Mouse (Mus musculus) neural tube, embryonic 11.5 days (tissue): ENCODE measurements around the gene Spc24. TPM values are rescaled to one million over a fixed set of nuclear protein-coding genes. Genes with fewer than 3 reads are reported as not detected.

Experiments
- ATAC-seq: fragments of 200-750 bp; cut with Nextera tagmentation; 2 replicates; pipeline ENCODE4 v1.8.0; 2017; ENCODE audit warnings: moderate number of reproducible peaks, mild to moderate bottlenecking, moderate TSS enrichment, moderate library complexity; ENCODE audit not compliant: insufficient read depth, low FRiP score, low TSS enrichment
- DNase-seq: peaks from one replicate; pipeline ENCODE4 v3.0.0-alpha.2; 2015; ENCODE audit warnings: low spot score
- H3K27ac ChIP-seq: fragments of 300-500 bp; sonication (generic); 2 replicates; pipeline ENCODE4 v1.5.1; 2014; ENCODE audit warnings: low read depth, mild to moderate bottlenecking, low read length
- H3K27me3 ChIP-seq: fragments of 300-500 bp; sonication (generic); 2 replicates; pipeline ENCODE4 v1.6.1; 2014; ENCODE audit warnings: mild to moderate bottlenecking, low read length, mixed read lengths; ENCODE audit not compliant: control insufficient read depth, insufficient read depth
- H3K36me3 ChIP-seq: fragments of 300-500 bp; sonication (generic); 2 replicates; pipeline ENCODE4 v1.6.1; 2014; ENCODE audit warnings: mild to moderate bottlenecking, low read length, moderate library complexity, mixed read lengths; ENCODE audit not compliant: control insufficient read depth, insufficient read depth
- H3K4me1 ChIP-seq: fragments of 300-500 bp; sonication (generic); 2 replicates; pipeline ENCODE4 v1.6.1; 2014; ENCODE audit warnings: low read length, mixed read lengths; ENCODE audit not compliant: control insufficient read depth, insufficient read depth
- H3K4me2 ChIP-seq: fragments of 300-500 bp; sonication (generic); 2 replicates; pipeline ENCODE4 v1.6.1; 2014; ENCODE audit warnings: low read depth, mild to moderate bottlenecking, moderate library complexity
- H3K4me3 ChIP-seq: fragments of 300-500 bp; sonication (generic); 2 replicates; pipeline ENCODE4 v1.5.1; 2014; ENCODE audit warnings: low read depth, low read length
- H3K9ac ChIP-seq: fragments of 300-500 bp; sonication (generic); 2 replicates; pipeline ENCODE4 v1.6.1; 2014; ENCODE audit warnings: mild to moderate bottlenecking, low read length
- H3K9me3 ChIP-seq: fragments of 300-500 bp; sonication (generic); 2 replicates; pipeline ENCODE4 v1.6.1; 2016; ENCODE audit warnings: low read length; ENCODE audit not compliant: control insufficient read depth
- WGBS: fragments of 180-500 bp; shearing (Covaris S2); extraction: QIAGEN DNeasy Blood & Tissue Kit; methylation state at CpG from one replicate; pipeline ENCODE4 v1.1.7; 2014; 5-methylcytosine and 5-hydroxymethylcytosine counted together
- polyA plus RNA-seq: library from polyadenylated mRNA; unstranded; fragments of >200 nt; fragmentation: Nextera tagmentation; extraction: Ambion mirVana; gene quantifications from 2 replicates; pipeline ENCODE4 v1.2.1, GENCODE M21; 2014

The Spc24 gene
- polyA plus RNA-seq, 1 experiment from 2014 or later: 117 TPM

GRCm38 (mm10) chr9:21748491-21748890, 11.6 kb downstream of the Spc24 start:
- Histone ChIP-seq H3K4me3 (no peak overlapping the region), H3K4me1 (no peaks in the 10 kb centered on the region), H3K36me3 (peaks cover 30% of the 10 kb centered on the region), H3K4me2 (no peak overlapping the region), H3K27ac (no peak overlapping the region), H3K9me3 (no peaks in the 10 kb centered on the region), H3K9ac (no peak overlapping the region), H3K27me3 (no peaks in the 10 kb centered on the region)
- ATAC-seq (no peak), DNase-seq (no peak)
- WGBS: 93% methylated on average over 10 of the region's 10 CpGs

- H3K4me3 ChIP-seq: no peak overlapping the region
- H3K27ac ChIP-seq: no peak overlapping the region
- H3K27me3 ChIP-seq: no peaks in the 10 kb centered on the region
- ATAC-seq (no peak), DNase-seq (no peak)
- peaks cover 30% of the 10 kb centered on the region for H3K36me3 ChIP-seq
- no peak overlapping the region for H3K9ac ChIP-seq
- no peaks in the 10 kb centered on the region for H3K9me3 ChIP-seq
- WGBS: 70% methylated on average over 7 of the region's 7 CpGs
- H3K4me2 ChIP-seq: no peak overlapping the region
- no peaks in the 10 kb centered on the region for H3K4me1 ChIP-seq
These were observed 12.1 kb downstream of the Spc24 start for GRCm38 (mm10) chr9:21748033-21748432.

DNA sequence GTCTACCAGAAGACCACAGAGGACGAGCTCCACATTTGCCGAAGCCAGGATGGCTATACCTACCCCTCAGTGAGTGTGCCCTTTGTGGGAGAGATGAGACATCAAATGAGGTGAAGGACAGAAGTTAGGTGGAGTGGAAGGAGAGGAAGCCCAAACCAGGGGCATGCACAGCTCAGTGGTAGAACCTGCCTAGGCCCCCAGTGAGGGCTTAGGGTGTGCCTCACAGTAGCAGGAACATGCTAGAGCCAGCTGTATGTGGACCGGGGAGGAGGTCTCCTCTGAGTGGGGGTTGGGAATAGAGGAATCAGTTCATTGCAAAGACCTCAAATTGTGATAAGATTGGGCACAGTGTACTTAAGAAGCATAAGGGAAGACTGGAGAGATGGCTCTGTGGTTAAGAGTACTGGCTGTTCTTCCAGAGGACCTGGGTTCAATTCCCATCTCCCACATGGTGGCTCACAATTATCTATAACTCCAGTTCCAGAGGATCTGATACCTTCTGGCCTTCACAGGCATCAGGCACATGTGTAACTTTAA, 12.8 kb downstream of the Spc24 start:
- 83% methylated on average over 3 of the region's 3 CpGs for WGBS
- Histone ChIP-seq H3K4me2 (no peak overlapping the region), H3K36me3 (peaks cover 33% of the 10 kb centered on the region), H3K27ac (no peak overlapping the region), H3K27me3 (no peaks in the 10 kb centered on the region), H3K9ac (no peak overlapping the region), H3K4me1 (no peaks in the 10 kb centered on the region), H3K9me3 (no peaks in the 10 kb centered on the region), H3K4me3 (no peak overlapping the region)
- ATAC-seq: no peak
- DNase-seq: no peak

DNA sequence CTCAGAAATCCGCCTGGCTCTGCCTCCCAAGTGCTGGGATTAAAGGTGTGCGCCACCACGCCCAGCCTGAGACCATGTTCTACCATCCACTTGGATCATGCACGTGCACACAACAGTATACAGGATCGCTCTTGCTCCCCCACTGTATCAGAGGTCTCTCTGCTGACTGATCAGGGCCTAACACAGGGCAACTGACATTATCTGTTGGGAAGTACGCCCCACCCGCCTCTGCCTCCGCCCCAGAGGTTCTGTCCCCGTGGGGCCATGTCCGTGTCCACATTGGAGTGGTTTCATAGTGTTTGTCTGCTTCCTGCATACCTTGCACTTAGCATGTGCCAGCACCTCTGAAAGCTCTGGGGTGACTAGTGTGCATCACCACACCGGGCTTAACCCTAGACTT, 18.6 kb downstream of the Spc24 start:
- Histone ChIP-seq H3K4me2 (no peak overlapping the region), H3K27ac (no peak overlapping the region), H3K4me3 (no peak overlapping the region), H3K36me3 (peaks cover 50% of the 10 kb centered on the region), H3K9me3 (no peaks in the 10 kb centered on the region), H3K4me1 (no peaks in the 10 kb centered on the region), H3K27me3 (no peaks in the 10 kb centered on the region), H3K9ac (no peak overlapping the region)
- DNase-seq: no peak
- ATAC-seq: no peak
- WGBS: 98% methylated on average over 11 of the region's 11 CpGs

GRCm38 (mm10) chr9:21740427-21740826, 19.7 kb downstream of the Spc24 start:
- ATAC-seq: no peak
- WGBS: 98% methylated on average over 14 of the region's 14 CpGs
- H3K4me3 ChIP-seq: no peak overlapping the region

GRCm38 (mm10) chr9:21738776-21739175, 21.3 kb downstream of the Spc24 start:
- 93% methylated on average over 7 of the region's 7 CpGs for WGBS
- no peak overlapping the region for H3K4me2 ChIP-seq
- ATAC-seq: no peak
- no peaks in the 10 kb centered on the region for H3K9me3 ChIP-seq
- no peaks in the 10 kb centered on the region for H3K27me3 ChIP-seq
- DNase-seq: no peak
- H3K4me1 ChIP-seq: no peaks in the 10 kb centered on the region
- H3K4me3 ChIP-seq: no peak overlapping the region
- peaks cover 53% of the 10 kb centered on the region for H3K36me3 ChIP-seq
- no peak overlapping the region for H3K9ac ChIP-seq
- H3K27ac ChIP-seq: no peak overlapping the region

More at GRCm38 (mm10) chr9:21740427-21740826, 19.7 kb downstream of the Spc24 start:
- H3K9me3 ChIP-seq: no peaks in the 10 kb centered on the region
- no peak for DNase-seq
- no peak overlapping the region for H3K4me2 ChIP-seq
- peaks cover 46% of the 10 kb centered on the region for H3K36me3 ChIP-seq
- H3K9ac ChIP-seq: no peak overlapping the region
- no peaks in the 10 kb centered on the region for H3K27me3 ChIP-seq
- H3K4me1 ChIP-seq: no peaks in the 10 kb centered on the region
- no peak overlapping the region for H3K27ac ChIP-seq

DNA sequence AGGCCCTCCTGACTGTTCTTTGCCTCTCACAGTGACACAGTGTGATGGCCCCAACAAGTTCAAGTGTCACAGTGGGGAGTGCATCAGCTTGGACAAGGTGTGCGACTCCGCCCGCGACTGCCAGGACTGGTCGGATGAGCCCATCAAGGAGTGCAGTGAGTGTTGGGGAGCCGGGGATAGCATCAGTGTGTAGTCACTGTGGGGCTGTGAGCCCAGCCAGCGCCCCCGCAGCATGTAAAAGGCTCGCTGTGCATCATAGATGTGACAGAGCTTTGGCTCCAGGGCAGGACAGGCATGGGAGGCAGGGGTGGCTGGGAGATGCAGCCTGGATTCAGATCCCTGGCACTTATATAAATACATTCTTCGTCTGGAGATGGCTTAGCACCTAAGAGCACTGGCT, 22.9 kb downstream of the Spc24 start:
- peaks cover 60% of the 10 kb centered on the region for H3K36me3 ChIP-seq
- H3K4me1 ChIP-seq: no peaks in the 10 kb centered on the region
- no peak for ATAC-seq
- H3K9ac ChIP-seq: no peak overlapping the region
- no peak overlapping the region for H3K27ac ChIP-seq
- WGBS: 93% methylated on average over 10 of the region's 10 CpGs
- no peaks in the 10 kb centered on the region for H3K9me3 ChIP-seq
- no peaks in the 10 kb centered on the region for H3K27me3 ChIP-seq
- no peak overlapping the region for H3K4me3 ChIP-seq
- no peak for DNase-seq
- H3K4me2 ChIP-seq: no peak overlapping the region

- peaks cover 59% of the 10 kb centered on the region for H3K36me3 ChIP-seq
- no peak overlapping the region for H3K4me3 ChIP-seq
- ATAC-seq (no peak), DNase-seq (no peak)
- no peaks in the 10 kb centered on the region for H3K4me1 ChIP-seq
- H3K9me3 ChIP-seq: no peaks in the 10 kb centered on the region
- no peak overlapping the region for H3K4me2 ChIP-seq
- no peak overlapping the region for H3K27ac ChIP-seq
- H3K27me3 ChIP-seq: no peaks in the 10 kb centered on the region
- no peak overlapping the region for H3K9ac ChIP-seq
- 85% methylated on average over 3 of the region's 3 CpGs for WGBS
These were observed 23.5 kb downstream of the Spc24 start for GRCm38 (mm10) chr9:21736580-21736979.

- Histone ChIP-seq H3K4me3 (no peak overlapping the region), H3K27ac (no peak overlapping the region), H3K9me3 (no peaks in the 10 kb centered on the region), H3K36me3 (peaks cover 56% of the 10 kb centered on the region), H3K4me2 (no peak overlapping the region), H3K27me3 (no peaks in the 10 kb centered on the region), H3K4me1 (no peaks in the 10 kb centered on the region), H3K9ac (no peak overlapping the region)
- 92% methylated on average over 14 of the region's 14 CpGs for WGBS
- ATAC-seq (no peak), DNase-seq (no peak)
These were observed 25.0 kb downstream of the Spc24 start for GRCm38 (mm10) chr9:21735126-21735525.
